Mouse (Mus musculus) neural tube, embryonic 12.5 days (tissue): ENCODE data around the gene P2ry1. TPM values are rescaled to one million over a fixed set of nuclear protein-coding genes. Genes with fewer than 3 reads are reported as not detected.

Source experiments
- ATAC-seq: fragments of 200-750 bp; cut with Nextera tagmentation; 2 replicates; pipeline ENCODE4 v1.8.0; 2017; ENCODE audit warnings: low read depth, mild to moderate bottlenecking, moderate TSS enrichment, moderate library complexity; ENCODE audit not compliant: low FRiP score
- H3K27ac ChIP-seq: fragments of 300-500 bp; sonication (generic); 2 replicates; pipeline ENCODE4 v1.5.1; 2016
- H3K27me3 ChIP-seq: fragments of 300-500 bp; sonication (generic); replicated peaks from 2 replicates; pipeline ENCODE4 v1.6.1; 2016; ENCODE audit warnings: mild to moderate bottlenecking
- H3K36me3 ChIP-seq: fragments of 300-500 bp; sonication (generic); 2 replicates; pipeline ENCODE4 v1.6.1; 2016; ENCODE audit warnings: mild to moderate bottlenecking
- H3K4me1 ChIP-seq: fragments of 300-500 bp; sonication (generic); 2 replicates; pipeline ENCODE4 v1.6.1; 2016
- H3K4me2 ChIP-seq: fragments of 300-500 bp; sonication (generic); replicated peaks from 2 replicates; pipeline ENCODE4 v1.6.1; 2016; ENCODE audit warnings: mild to moderate bottlenecking
- H3K4me3 ChIP-seq: fragments of 300-500 bp; sonication (generic); 2 replicates; pipeline ENCODE4 v1.5.1; 2016
- H3K9ac ChIP-seq: fragments of 300-500 bp; sonication (generic); 2 replicates; pipeline ENCODE4 v1.6.1; 2016; ENCODE audit warnings: mild to moderate bottlenecking
- H3K9me3 ChIP-seq: fragments of 300-500 bp; sonication (generic); 2 replicates; pipeline ENCODE4 v1.6.1; 2016; ENCODE audit warnings: mild to moderate bottlenecking
- WGBS: fragments of 180-500 bp; shearing (Covaris S2); methylation state at CpG from one replicate; pipeline ENCODE4 v1.1.7; 2016; 5-methylcytosine and 5-hydroxymethylcytosine counted together
- polyA plus RNA-seq: library from polyadenylated mRNA; unstranded; fragments of >200 nt; fragmentation: Nextera tagmentation; extraction: Ambion mirVana; gene quantifications from 2 replicates; pipeline ENCODE4 v1.2.1, GENCODE M21; 2016

The P2ry1 gene
- 3.0 and 3.3 TPM in 2 replicates for polyA plus RNA-seq

- peak within 1 kb of the TSS; percentile 58 for H3K4me3 ChIP-seq
- peaks cover 10% of the 10 kb centered on the region for H3K27me3 ChIP-seq
- H3K4me1 ChIP-seq: peaks cover 6% of the 10 kb centered on the region; the same call in 1 of the 2 replicates
- WGBS: under 1% methylated on average over 90 of the region's 90 CpGs
- no peak within 1 kb of the TSS for H3K27ac ChIP-seq
- H3K9me3 ChIP-seq: no peaks in the 10 kb centered on the region
- no peaks in the 10 kb centered on the region for H3K36me3 ChIP-seq
- ATAC-seq: peak; percentile 97
- H3K9ac ChIP-seq: peak within 1 kb of the TSS; percentile 48
- H3K4me2 ChIP-seq: peak within 1 kb of the TSS; percentile 98
Measured at GRCm38 (mm10) chr3:61002587-61003501, at the start of gene P2ry1. P2ry1 (plus strand) TSS chr3:61002795.

DNA sequence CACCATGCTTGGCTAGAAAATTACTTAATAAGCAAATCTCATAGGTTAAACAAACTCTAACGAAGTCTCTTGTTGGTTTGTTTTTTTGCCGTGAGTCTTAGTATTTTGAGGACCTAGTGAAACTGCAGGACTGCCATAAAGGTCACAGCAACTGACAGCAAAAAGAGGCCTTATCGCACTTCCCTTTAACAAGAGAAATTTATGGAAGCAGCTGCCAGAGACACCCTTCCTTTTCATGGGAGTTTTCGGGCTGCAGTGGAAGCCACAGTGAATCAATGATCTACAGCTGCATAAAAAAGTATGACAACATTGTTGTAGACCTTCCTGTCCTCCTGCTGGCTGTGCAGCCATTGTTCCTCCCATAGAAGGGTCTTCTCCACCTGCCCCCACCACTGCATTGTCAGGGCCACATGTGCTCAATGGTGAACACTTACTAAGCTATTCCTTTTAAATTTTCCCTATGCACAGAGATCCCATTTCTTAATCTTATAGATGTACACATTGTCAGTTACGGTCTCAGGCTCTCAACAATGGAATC is 49.3 kb upstream of the P2ry1 start:
- H3K4me2 ChIP-seq: no peak overlapping the region
- H3K27me3 ChIP-seq: no peaks in the 10 kb centered on the region
- ATAC-seq: no peak
- H3K4me3 ChIP-seq: no peak overlapping the region
- no peak overlapping the region for H3K27ac ChIP-seq
- H3K36me3 ChIP-seq: no peaks in the 10 kb centered on the region
- H3K9ac ChIP-seq: no peak overlapping the region
- no peaks in the 10 kb centered on the region for H3K4me1 ChIP-seq
- 73% methylated on average over 5 of the region's 5 CpGs for WGBS
- H3K9me3 ChIP-seq: no peaks in the 10 kb centered on the region

DNA sequence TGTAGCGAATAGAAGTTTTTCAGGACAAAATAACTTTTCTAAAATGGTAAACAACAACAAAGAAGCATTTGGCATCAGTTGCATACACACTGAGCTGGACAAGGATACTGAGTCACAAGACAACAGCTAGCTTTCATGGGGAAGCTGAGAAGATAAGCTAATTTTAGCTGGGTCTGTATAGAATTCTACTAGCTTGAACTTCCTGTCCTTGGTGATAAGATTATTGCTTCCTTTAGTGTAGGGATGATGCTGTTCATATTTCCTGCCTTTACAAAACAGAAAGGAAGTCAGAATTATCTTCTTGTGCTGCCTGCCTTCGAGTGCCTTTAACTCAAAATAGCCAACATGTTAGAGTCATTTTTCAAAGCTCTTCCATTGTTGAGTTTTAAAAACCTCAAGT is 48.5 kb upstream of the P2ry1 start:
- no peaks in the 10 kb centered on the region for H3K36me3 ChIP-seq
- ATAC-seq: no peak
- no peak overlapping the region for H3K27ac ChIP-seq
- no peak overlapping the region for H3K4me3 ChIP-seq
- no peaks in the 10 kb centered on the region for H3K4me1 ChIP-seq
- no peaks in the 10 kb centered on the region for H3K9me3 ChIP-seq
- 84% methylated on average over 2 of the region's 2 CpGs for WGBS
- H3K4me2 ChIP-seq: no peak overlapping the region
- H3K9ac ChIP-seq: no peak overlapping the region
- no peaks in the 10 kb centered on the region for H3K27me3 ChIP-seq

GRCm38 (mm10) chr3:60958769-60959168 is 43.8 kb upstream of the P2ry1 start:
- no peaks in the 10 kb centered on the region for H3K27me3 ChIP-seq
- 79% methylated on average over 2 of the region's 2 CpGs for WGBS
- no peak for ATAC-seq
- no peaks in the 10 kb centered on the region for H3K9me3 ChIP-seq
- H3K36me3 ChIP-seq: no peaks in the 10 kb centered on the region
- no peak overlapping the region for H3K4me2 ChIP-seq
- H3K9ac ChIP-seq: no peak overlapping the region
- no peaks in the 10 kb centered on the region for H3K4me1 ChIP-seq
- no peak overlapping the region for H3K27ac ChIP-seq
- no peak overlapping the region for H3K4me3 ChIP-seq

- ATAC-seq: no peak
- Histone ChIP-seq H3K36me3 (no peaks in the 10 kb centered on the region), H3K9ac (no peak overlapping the region), H3K9me3 (no peaks in the 10 kb centered on the region), H3K4me2 (no peak overlapping the region), H3K27ac (no peak overlapping the region), H3K27me3 (no peaks in the 10 kb centered on the region), H3K4me1 (no peaks in the 10 kb centered on the region), H3K4me3 (no peak overlapping the region)
- WGBS: 88% methylated on average over 2 of the region's 2 CpGs
Measured at GRCm38 (mm10) chr3:60965137-60965536, 37.5 kb upstream of the P2ry1 start.

GRCm38 (mm10) chr3:60974944-60975343 is 27.7 kb upstream of the P2ry1 start:
- Histone ChIP-seq H3K27ac (no peak overlapping the region), H3K4me1 (no peaks in the 10 kb centered on the region), H3K4me3 (no peak overlapping the region), H3K36me3 (no peaks in the 10 kb centered on the region), H3K27me3 (no peaks in the 10 kb centered on the region), H3K4me2 (no peak overlapping the region), H3K9me3 (no peaks in the 10 kb centered on the region), H3K9ac (no peak overlapping the region)
- ATAC-seq: no peak
- WGBS: 81% methylated on average over 1 of the region's 1 CpGs

GRCm38 (mm10) chr3:60982109-60982508 is 20.5 kb upstream of the P2ry1 start:
- 88% methylated on average over 3 of the region's 3 CpGs for WGBS
- Histone ChIP-seq H3K4me3 (no peak overlapping the region), H3K4me2 (no peak overlapping the region), H3K27me3 (no peaks in the 10 kb centered on the region), H3K9ac (no peak overlapping the region), H3K36me3 (no peaks in the 10 kb centered on the region), H3K4me1 (no peaks in the 10 kb centered on the region), H3K9me3 (no peaks in the 10 kb centered on the region), H3K27ac (no peak overlapping the region)
- no peak for ATAC-seq

DNA sequence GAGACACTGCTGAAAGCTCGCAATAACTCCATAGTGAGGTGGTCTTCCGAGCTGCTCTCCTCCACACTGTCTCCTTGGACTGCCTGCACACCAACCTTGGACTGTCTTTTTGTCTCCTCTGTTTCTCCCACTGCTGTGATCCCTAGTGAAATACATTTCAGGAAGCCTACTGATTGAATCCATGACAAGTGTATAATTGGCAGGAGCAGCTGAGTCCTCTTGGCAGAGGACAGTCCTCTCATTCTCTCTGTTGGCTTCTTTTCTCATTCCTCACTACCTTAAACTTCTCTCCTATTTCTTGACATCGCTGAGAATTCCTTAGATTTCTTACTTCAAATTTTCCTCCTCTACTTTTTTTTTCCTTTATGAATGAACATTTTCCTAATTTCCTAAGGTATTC is 4.5 kb upstream of the P2ry1 start:
- ATAC-seq: no peak
- Histone ChIP-seq H3K27me3 (peaks cover 3% of the 10 kb centered on the region), H3K4me3 (no peak overlapping the region), H3K36me3 (no peaks in the 10 kb centered on the region), H3K9ac (no peak overlapping the region), H3K4me1 (peaks cover 6% of the 10 kb centered on the region; the same call in 1 of the 2 replicates), H3K4me2 (no peak overlapping the region), H3K9me3 (no peaks in the 10 kb centered on the region), H3K27ac (no peak overlapping the region)
- 79% methylated on average over 3 of the region's 3 CpGs for WGBS

DNA sequence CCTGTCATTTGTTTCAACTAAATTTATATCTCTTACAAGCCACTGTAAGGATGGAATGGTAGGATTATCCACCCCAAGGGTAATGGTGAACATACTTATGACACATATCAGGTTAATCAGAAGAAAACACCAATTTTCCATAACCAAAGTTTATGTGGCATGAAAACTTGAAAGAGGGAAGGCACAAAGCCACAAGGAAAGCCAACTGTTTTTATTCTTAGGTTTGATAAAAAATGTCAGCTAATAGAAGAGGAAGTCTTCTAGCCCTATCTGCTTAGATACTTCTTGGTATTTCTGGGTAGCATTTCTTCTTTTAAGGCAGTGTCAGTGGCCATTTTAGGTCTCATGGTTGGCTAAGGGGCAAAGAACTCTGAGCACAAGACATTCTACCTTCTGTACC is 2.9 kb upstream of the P2ry1 start:
- H3K27ac ChIP-seq: no peak overlapping the region
- H3K27me3 ChIP-seq: peaks cover 10% of the 10 kb centered on the region
- H3K9ac ChIP-seq: no peak overlapping the region
- ATAC-seq: no peak
- no peaks in the 10 kb centered on the region for H3K9me3 ChIP-seq
- peaks cover 6% of the 10 kb centered on the region; the same call in 1 of the 2 replicates for H3K4me1 ChIP-seq
- no peaks in the 10 kb centered on the region for H3K36me3 ChIP-seq
- H3K4me2 ChIP-seq: no peak overlapping the region
- no peak overlapping the region for H3K4me3 ChIP-seq

DNA sequence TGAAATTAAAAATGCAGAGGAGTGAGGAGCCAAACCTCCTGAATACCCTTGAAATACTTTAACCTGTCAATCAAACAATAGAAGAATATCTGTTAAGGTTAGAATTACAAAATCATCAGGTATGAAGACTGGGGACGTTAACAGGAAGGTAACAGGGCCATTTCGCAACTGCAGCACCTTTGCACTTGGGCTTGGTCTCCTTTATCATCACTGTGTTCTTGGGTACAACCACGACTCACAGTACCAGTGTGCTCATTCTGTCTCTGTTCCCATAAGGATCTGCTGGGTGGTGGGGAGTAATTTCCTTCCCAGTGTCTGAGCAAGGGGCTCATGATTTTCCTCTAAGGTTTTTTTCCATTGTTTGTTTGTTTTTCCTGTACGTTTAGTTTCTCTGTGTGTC is 1.8 kb upstream of the P2ry1 start:
- no peak overlapping the region for H3K9ac ChIP-seq
- H3K27ac ChIP-seq: no peak overlapping the region
- no peaks in the 10 kb centered on the region for H3K36me3 ChIP-seq
- H3K9me3 ChIP-seq: no peaks in the 10 kb centered on the region
- H3K4me1 ChIP-seq: peaks cover 6% of the 10 kb centered on the region; the same call in 1 of the 2 replicates
- H3K4me2 ChIP-seq: no peak overlapping the region
- 82% methylated on average over 4 of the region's 4 CpGs for WGBS
- ATAC-seq: no peak
- peaks cover 10% of the 10 kb centered on the region for H3K27me3 ChIP-seq
- no peak overlapping the region for H3K4me3 ChIP-seq

DNA sequence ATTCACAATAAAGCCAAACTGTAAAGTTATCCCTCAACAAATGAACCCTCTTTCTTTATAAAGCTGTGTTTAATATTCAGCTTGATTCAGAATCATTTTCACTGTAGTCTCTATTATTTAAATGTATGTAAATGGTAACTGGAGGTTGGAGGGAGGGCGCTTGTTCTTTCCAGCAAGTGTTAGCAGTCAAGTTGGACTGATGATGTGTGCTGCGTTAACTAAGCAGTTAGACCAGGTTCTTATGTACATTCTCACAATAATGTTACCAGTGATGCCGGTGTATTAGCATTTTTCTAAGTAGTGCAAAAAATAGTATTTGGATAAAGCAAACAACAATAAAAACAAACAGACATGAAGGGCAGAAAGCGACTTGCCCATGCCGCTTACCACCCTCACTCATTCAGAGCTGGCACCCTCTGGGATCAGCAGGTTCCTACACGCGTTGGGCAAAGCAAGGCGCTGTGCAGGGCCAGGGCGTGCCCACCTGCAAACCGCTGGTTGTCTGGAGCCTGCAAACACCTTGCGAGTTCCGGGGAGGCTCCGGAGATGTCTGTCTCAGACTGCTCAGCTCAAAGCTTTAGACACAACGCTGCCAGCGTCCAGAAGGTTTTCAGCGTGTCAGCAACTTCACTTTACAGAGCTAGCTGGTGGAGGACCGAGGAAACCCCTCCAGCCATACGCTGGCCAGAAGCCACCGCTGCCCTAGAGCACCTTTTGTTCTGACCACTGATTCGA is 576 bp upstream of the P2ry1 start:
- Histone ChIP-seq H3K27me3 (peaks cover 10% of the 10 kb centered on the region), H3K4me2 (peak overlapping the region; percentile 98), H3K4me1 (peaks cover 6% of the 10 kb centered on the region; the same call in 1 of the 2 replicates), H3K4me3 (peak overlapping the region; percentile 58), H3K27ac (no peak overlapping the region), H3K9ac (peak overlapping the region; percentile 48), H3K9me3 (no peaks in the 10 kb centered on the region), H3K36me3 (no peaks in the 10 kb centered on the region)
- 2% methylated on average over 20 of the region's 20 CpGs for WGBS
- peak; percentile 62 for ATAC-seq

- H3K27me3 ChIP-seq: peaks cover 10% of the 10 kb centered on the region
- ATAC-seq: no peak
- H3K27ac ChIP-seq: no peak overlapping the region
- 81% methylated on average over 1 of the region's 1 CpGs for WGBS
- H3K4me3 ChIP-seq: no peak overlapping the region
- H3K4me2 ChIP-seq: no peak overlapping the region
- peaks cover 6% of the 10 kb centered on the region; the same call in 1 of the 2 replicates for H3K4me1 ChIP-seq
- H3K9me3 ChIP-seq: no peaks in the 10 kb centered on the region
- H3K9ac ChIP-seq: no peak overlapping the region
- H3K36me3 ChIP-seq: no peaks in the 10 kb centered on the region
Measured at GRCm38 (mm10) chr3:61004611-61005010, 2.0 kb downstream of the P2ry1 start.
